Mouse (Mus musculus) liver, postnatal 0 days (tissue): ENCODE data around the gene Bbs9. TPM values are rescaled to one million over a fixed set of nuclear protein-coding genes. Genes with fewer than 3 reads are reported as not detected.

ENCODE experiments used
- ATAC-seq: fragments of 200-750 bp; cut with Nextera tagmentation; 2 replicates; pipeline ENCODE4 v1.8.0; 2017; ENCODE audit warnings: mild to moderate bottlenecking, moderate library complexity
- DNase-seq: peaks from one replicate; pipeline ENCODE4 v3.0.0-alpha.2; 2016
- H3K27ac ChIP-seq: fragments of 300-500 bp; sonication (generic); 2 replicates; pipeline ENCODE4 v1.5.1; 2014; ENCODE audit warnings: antibody characterized with exemption, moderate library complexity, mild to moderate bottlenecking, low read depth
- H3K27me3 ChIP-seq: fragments of 300-500 bp; sonication (generic); 2 replicates; pipeline ENCODE4 v1.6.1; 2014; ENCODE audit warnings: low read length, control low read depth, mixed read lengths; ENCODE audit not compliant: insufficient read depth
- H3K36me3 ChIP-seq: fragments of 300-500 bp; sonication (generic); replicated peaks from 2 replicates; pipeline ENCODE4 v1.6.1; 2014; ENCODE audit warnings: mild to moderate bottlenecking, control low read depth, low read length, moderate library complexity, mixed read lengths; ENCODE audit not compliant: insufficient read depth
- H3K4me1 ChIP-seq: fragments of 300-500 bp; sonication (generic); 2 replicates; pipeline ENCODE4 v1.6.1; 2014; ENCODE audit warnings: antibody characterized with exemption, mild to moderate bottlenecking, control low read depth; ENCODE audit not compliant: insufficient read depth
- H3K4me2 ChIP-seq: fragments of 300-500 bp; sonication (generic); 2 replicates; pipeline ENCODE4 v1.6.1; 2014; ENCODE audit warnings: low read depth, mild to moderate bottlenecking, low read length, moderate library complexity, mixed read lengths
- H3K4me3 ChIP-seq: fragments of 300-500 bp; sonication (generic); 2 replicates; pipeline ENCODE4 v1.5.1; 2014; ENCODE audit warnings: low read depth, low read length
- H3K9ac ChIP-seq: fragments of 300-500 bp; sonication (generic); replicated peaks from 2 replicates; pipeline ENCODE4 v1.6.1; 2014; ENCODE audit warnings: mild to moderate bottlenecking, moderate library complexity
- H3K9me3 ChIP-seq: fragments of 300-500 bp; sonication (generic); 2 replicates; pipeline ENCODE4 v1.6.1; 2016; ENCODE audit warnings: mild to moderate bottlenecking, control low read depth, low read length, mixed read lengths
- CTCF ChIP-seq: sonication (generic); IDR thresholded peaks from 2 replicates; pipeline ENCODE4 v1.5.1; 2016; ENCODE audit warnings: antibody characterized with exemption, low read depth
- EP300 ChIP-seq: IDR thresholded peaks from 2 replicates; pipeline ENCODE4 v1.6.1; 2016; ENCODE audit warnings: antibody characterized with exemption, low read depth, mild to moderate bottlenecking
- WGBS: fragments of 180-500 bp; shearing (Covaris S2); extraction: QIAGEN DNeasy Blood & Tissue Kit; methylation state at CpG from one replicate; pipeline ENCODE4 v1.1.7; 2014; ENCODE audit not compliant: insufficient replicate concordance; 5-methylcytosine and 5-hydroxymethylcytosine counted together
- polyA plus RNA-seq: library from polyadenylated mRNA; unstranded; fragments of >200 nt; fragmentation: Nextera tagmentation; extraction: Ambion mirVana; gene quantifications from 2 replicates; pipeline ENCODE4 v1.2.1, GENCODE M21; 2015

Bbs9 gene
- polyA plus RNA-seq, 1 experiment from 2014 or later, result 1.8 TPM

DNA sequence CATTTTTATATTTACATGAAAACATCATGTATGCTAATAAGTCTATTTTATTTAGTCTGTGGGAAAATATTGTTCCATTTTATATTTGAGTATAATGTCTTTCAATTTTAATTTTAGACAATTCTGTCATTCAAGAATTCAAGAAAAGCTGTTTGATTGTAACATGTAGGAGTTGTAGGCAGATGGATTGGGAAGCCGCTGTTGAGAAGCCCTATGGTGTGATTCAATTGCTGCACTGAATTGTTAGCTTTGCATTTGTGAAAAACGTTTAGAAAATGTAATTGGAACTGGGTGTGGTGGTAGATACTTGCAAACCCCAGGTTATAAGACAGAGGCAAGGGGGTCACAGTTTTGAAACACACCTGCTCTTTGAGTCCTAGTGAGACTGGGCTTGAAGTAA is 121.1 kb downstream of the Bbs9 start:
- no peaks in the 10 kb centered on the region for H3K27me3 ChIP-seq
- H3K27ac ChIP-seq, result no peak overlapping the region
- TF ChIP-seq CTCF, result no peak
- DNase-seq (no peak), ATAC-seq (no peak)
- H3K36me3 ChIP-seq, result no peaks in the 10 kb centered on the region
- no peaks in the 10 kb centered on the region for H3K4me1 ChIP-seq
- 45% methylated on average over 2 of the region's 2 CpGs for WGBS
- no peak overlapping the region for H3K4me2 ChIP-seq
- H3K4me3 ChIP-seq, result no peak overlapping the region
- no peak overlapping the region for H3K9ac ChIP-seq
- no peaks in the 10 kb centered on the region for H3K9me3 ChIP-seq

DNA sequence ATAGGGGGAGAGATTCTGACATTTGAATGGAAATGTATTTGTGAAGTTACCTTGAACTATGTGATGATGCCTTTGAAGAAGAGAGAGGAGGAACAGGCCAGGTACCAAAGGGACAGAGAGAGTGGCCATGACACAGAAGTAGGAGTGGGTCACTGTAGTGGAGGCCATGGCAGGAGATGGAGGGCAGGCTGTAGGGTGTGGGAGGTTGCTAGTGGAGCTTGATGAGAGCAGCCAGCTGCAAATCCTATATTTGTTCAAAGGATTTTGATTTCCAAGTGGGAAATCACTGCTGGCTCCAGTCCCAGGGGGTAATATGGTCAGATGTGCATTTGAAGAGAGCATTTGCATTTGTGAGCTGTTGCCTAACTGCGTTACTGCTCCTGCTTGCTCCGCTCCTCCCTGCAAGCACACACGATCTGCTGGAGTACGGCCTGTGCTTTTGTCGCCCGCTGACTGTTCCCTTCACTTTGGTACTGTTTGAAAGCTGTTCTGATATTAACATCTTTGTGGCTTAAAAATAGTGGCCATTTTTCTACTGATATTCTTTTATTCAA is 137.8 kb downstream of the Bbs9 start:
- Histone ChIP-seq H3K9ac (no peak overlapping the region), H3K9me3 (peaks cover 4% of the 10 kb centered on the region), H3K27me3 (no peaks in the 10 kb centered on the region), H3K27ac (no peak overlapping the region), H3K4me1 (no peaks in the 10 kb centered on the region), H3K4me2 (no peak overlapping the region), H3K4me3 (no peak overlapping the region), H3K36me3 (no peaks in the 10 kb centered on the region)
- TF ChIP-seq CTCF (no peak), EP300 (no peak)
- DNase-seq (no peak), ATAC-seq (no peak)
- WGBS, result 93% methylated on average over 6 of the region's 6 CpGs

DNA sequence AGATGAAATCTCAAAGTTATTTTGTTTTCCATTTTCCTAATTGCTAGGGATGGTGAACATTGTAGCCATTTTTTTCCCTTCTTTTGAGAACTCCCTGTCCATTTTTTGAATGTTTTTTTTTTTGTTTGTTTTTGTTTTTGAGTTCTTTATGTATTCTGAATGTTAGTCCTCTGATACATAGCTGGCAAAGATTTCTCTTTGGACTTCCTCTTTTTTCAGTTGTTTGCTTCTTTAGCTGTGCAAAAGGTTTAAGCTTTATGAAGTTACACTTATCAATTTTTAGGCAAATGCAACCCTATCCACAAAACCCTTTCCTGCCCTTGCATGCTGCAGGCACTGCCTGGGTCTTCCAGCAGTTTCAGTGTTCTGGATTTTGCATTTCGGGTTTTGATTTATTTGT is 143.7 kb downstream of the Bbs9 start:
- no peak for DNase-seq
- Histone ChIP-seq H3K4me2 (no peak overlapping the region), H3K36me3 (no peaks in the 10 kb centered on the region), H3K9ac (no peak overlapping the region), H3K4me3 (no peak overlapping the region), H3K9me3 (peaks cover 4% of the 10 kb centered on the region), H3K27me3 (no peaks in the 10 kb centered on the region), H3K4me1 (no peaks in the 10 kb centered on the region), H3K27ac (no peak overlapping the region)
- TF ChIP-seq EP300 (no peak), CTCF (no peak)
- WGBS, result 74% methylated on average over 1 of the region's 1 CpGs
- no peak for ATAC-seq

DNA sequence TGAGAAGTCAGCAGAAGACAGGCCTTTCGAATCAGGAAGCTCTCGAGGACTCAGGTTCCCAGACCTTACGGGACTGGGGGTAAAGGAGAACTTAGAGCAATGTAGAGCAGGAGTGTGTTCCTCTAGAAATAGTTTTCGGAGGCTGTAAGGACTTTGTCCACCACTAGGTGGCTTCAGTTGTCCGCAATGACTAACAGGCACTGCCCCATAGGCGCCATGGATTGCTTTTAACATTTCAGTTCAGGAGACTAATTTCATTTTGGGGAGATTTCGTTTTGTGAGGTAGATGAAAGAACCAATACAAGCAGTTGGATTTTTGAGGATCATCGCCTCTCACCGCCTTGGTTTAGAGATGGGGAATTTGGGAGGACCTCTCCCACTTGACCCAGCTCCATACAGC is 149.5 kb downstream of the Bbs9 start:
- Histone ChIP-seq H3K9me3 (no peaks in the 10 kb centered on the region), H3K4me1 (no peaks in the 10 kb centered on the region), H3K36me3 (no peaks in the 10 kb centered on the region), H3K27ac (no peak overlapping the region), H3K9ac (no peak overlapping the region), H3K4me2 (no peak overlapping the region), H3K4me3 (no peak overlapping the region), H3K27me3 (no peaks in the 10 kb centered on the region)
- WGBS, result 39% methylated on average over 9 of the region's 9 CpGs
- DNase-seq (peak; percentile 28), ATAC-seq (no peak)
- peak; percentile 77 for TF ChIP-seq CTCF
- no peak for TF ChIP-seq EP300

DNA sequence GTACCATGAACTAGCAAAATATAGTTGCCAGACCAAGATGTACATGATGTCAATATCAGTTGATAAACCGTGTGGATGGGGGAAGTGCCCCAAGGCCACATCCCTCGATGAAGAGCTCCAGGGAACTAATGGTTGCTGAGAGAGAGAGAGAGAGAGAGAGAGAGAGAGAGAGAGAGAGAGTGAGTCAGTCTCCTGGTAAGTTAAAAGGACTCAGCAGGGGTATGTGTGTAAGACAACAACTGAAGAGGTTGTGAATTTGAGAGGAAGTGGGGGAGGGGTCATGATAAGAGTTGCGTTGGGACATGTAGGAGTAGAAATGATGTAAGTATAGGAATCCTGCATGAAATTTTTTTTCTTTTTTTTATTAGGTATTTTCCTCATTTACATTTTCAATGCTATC is 150.5 kb downstream of the Bbs9 start:
- ATAC-seq (no peak), DNase-seq (no peak)
- H3K27ac ChIP-seq, result no peak overlapping the region
- no peaks in the 10 kb centered on the region for H3K9me3 ChIP-seq
- H3K4me1 ChIP-seq, result no peaks in the 10 kb centered on the region
- TF ChIP-seq EP300 (no peak), CTCF (no peak)
- no peaks in the 10 kb centered on the region for H3K27me3 ChIP-seq
- no peaks in the 10 kb centered on the region for H3K36me3 ChIP-seq
- no peak overlapping the region for H3K4me3 ChIP-seq
- no peak overlapping the region for H3K9ac ChIP-seq
- WGBS, result 70% methylated on average over 3 of the region's 3 CpGs
- no peak overlapping the region for H3K4me2 ChIP-seq

DNA sequence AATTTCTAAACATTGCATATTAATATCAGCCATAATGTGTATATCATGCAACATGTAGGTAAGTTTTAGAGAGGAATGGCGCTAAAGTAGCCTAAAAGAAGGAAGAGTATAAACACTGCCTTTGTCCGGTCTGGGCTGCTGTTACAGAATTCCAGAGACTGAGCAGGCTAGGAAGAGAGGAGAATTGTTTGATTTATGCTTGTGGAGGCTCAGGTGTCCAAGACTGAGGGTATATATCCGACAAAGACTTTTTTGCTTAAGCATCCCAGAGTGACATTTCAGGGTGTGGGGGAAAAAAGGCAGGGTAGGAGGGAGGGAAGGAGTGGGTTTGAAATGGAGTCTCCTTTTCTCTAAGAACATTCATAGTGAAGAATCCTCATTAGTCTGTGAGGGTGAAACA is 152.4 kb downstream of the Bbs9 start:
- Histone ChIP-seq H3K9ac (no peak overlapping the region), H3K27me3 (no peaks in the 10 kb centered on the region), H3K27ac (no peak overlapping the region), H3K36me3 (no peaks in the 10 kb centered on the region), H3K9me3 (no peaks in the 10 kb centered on the region), H3K4me1 (no peaks in the 10 kb centered on the region; the same call in 1 of the 2 replicates), H3K4me3 (no peak overlapping the region), H3K4me2 (no peak overlapping the region)
- DNase-seq (no peak), ATAC-seq (no peak)
- TF ChIP-seq CTCF (no peak), EP300 (no peak)
- WGBS, result 77% methylated on average over 3 of the region's 3 CpGs
